Mouse (Mus musculus): Measurements from ENCODE around the gene Borcs7. TPM values are rescaled to one million over a fixed set of nuclear protein-coding genes. Genes with fewer than 3 reads are reported as not detected.

The Borcs7 gene
- polyA plus RNA-seq, 1 experiment, result 6.2 TPM

- no peaks in the 10 kb centered on the region for H3K4me1 ChIP-seq (ENCODE audit: control insufficient read depth, insufficient read depth, low read length)
- no peak overlapping the region for H3K27ac ChIP-seq (ENCODE audit: control insufficient read depth, insufficient read depth, low read depth, low read length, poor library complexity)
- H3K4me3 ChIP-seq (replicated peaks; ENCODE audit: control insufficient read depth, low read depth, low read length), result no peak overlapping the region
- no peak for TF ChIP-seq CTCF (IDR thresholded peaks at IDR 0.05; ENCODE audit: control insufficient read depth, insufficient read depth, low read length)
- no peak for TF ChIP-seq POLR2A (IDR thresholded peaks at IDR 0.05; ENCODE audit: borderline replicate concordance, control insufficient read depth, low read depth, low read length)
- WGBS, result 68% methylated on average over 6 of the region's 6 CpGs
These were observed 51.9 kb downstream of the Borcs7 start for GRCm38 (mm10) chr19:46741574-46741973.

- TF ChIP-seq POLR2A (IDR thresholded peaks at IDR 0.05; ENCODE audit: borderline replicate concordance, control insufficient read depth, low read depth, low read length), result no peak
- no peak for TF ChIP-seq CTCF (IDR thresholded peaks at IDR 0.05; ENCODE audit: control insufficient read depth, insufficient read depth, low read length)
- H3K4me1 ChIP-seq (ENCODE audit: control insufficient read depth, insufficient read depth, low read length), result peaks cover 3% of the 10 kb centered on the region
- no peak overlapping the region for H3K27ac ChIP-seq (ENCODE audit: control insufficient read depth, insufficient read depth, low read depth, low read length, poor library complexity)
- H3K4me3 ChIP-seq (replicated peaks; ENCODE audit: control insufficient read depth, low read depth, low read length), result no peak overlapping the region
- WGBS, result 80% methylated on average over 9 of the region's 9 CpGs
These were observed 55.0 kb downstream of the Borcs7 start for GRCm38 (mm10) chr19:46744681-46745080.

GRCm38 (mm10) chr19:46747799-46748198 lies 58.1 kb downstream of the Borcs7 start:
- H3K27ac ChIP-seq (ENCODE audit: control insufficient read depth, insufficient read depth, low read depth, low read length, poor library complexity), result no peak overlapping the region
- 45% methylated on average over 3 of the region's 3 CpGs for WGBS
- no peak for TF ChIP-seq POLR2A (IDR thresholded peaks at IDR 0.05; ENCODE audit: borderline replicate concordance, control insufficient read depth, low read depth, low read length)
- H3K4me3 ChIP-seq (replicated peaks; ENCODE audit: control insufficient read depth, low read depth, low read length), result no peak overlapping the region
- H3K4me1 ChIP-seq (ENCODE audit: control insufficient read depth, insufficient read depth, low read length), result peaks cover 3% of the 10 kb centered on the region

- Histone ChIP-seq H3K27ac (ENCODE audit: control insufficient read depth, insufficient read depth, low read depth, low read length, poor library complexity) (no peak overlapping the region), H3K4me3 (replicated peaks; ENCODE audit: control insufficient read depth, low read depth, low read length) (no peak overlapping the region), H3K4me1 (ENCODE audit: control insufficient read depth, insufficient read depth, low read length) (peaks cover 3% of the 10 kb centered on the region)
- WGBS, result 83% methylated on average over 5 of the region's 5 CpGs
- no peak for TF ChIP-seq POLR2A (IDR thresholded peaks at IDR 0.05; ENCODE audit: borderline replicate concordance, control insufficient read depth, low read depth, low read length)
- no peak for TF ChIP-seq CTCF (IDR thresholded peaks at IDR 0.05; ENCODE audit: control insufficient read depth, insufficient read depth, low read length)
These were observed 62.5 kb downstream of the Borcs7 start for GRCm38 (mm10) chr19:46752235-46752634.

Other genes starting within 250 kb of the Borcs7 start
- 13.9 and 25.9 TPM in 2 replicates for gene Trim8, start 188.2 kb upstream of the Borcs7 start, polyA plus RNA-seq (2011; ENCODE audit: insufficient read depth, insufficient read length, low replicate concordance, missing spikeins)
- gene Arl3, start 116.7 kb upstream of the Borcs7 start, polyA plus RNA-seq (2011; ENCODE audit: insufficient read depth, insufficient read length, low replicate concordance, missing spikeins), result 14.0 and 18.3 TPM in 2 replicates
- gene Sfxn2, start 116.5 kb upstream of the Borcs7 start, polyA plus RNA-seq (2011; ENCODE audit: insufficient read depth, insufficient read length, low replicate concordance, missing spikeins), result 4.3 and 9.4 TPM in 2 replicates
- gene Wbp1l, start 90.8 kb upstream of the Borcs7 start, polyA plus RNA-seq (2011; ENCODE audit: insufficient read depth, insufficient read length, low replicate concordance, missing spikeins), result 15.8 and 29.3 TPM in 2 replicates
- not detected in 2 replicates for gene Cyp17a1, start 16.7 kb upstream of the Borcs7 start, polyA plus RNA-seq (2011; ENCODE audit: insufficient read depth, insufficient read length, low replicate concordance, missing spikeins)
- gene As3mt, start 17.6 kb downstream of the Borcs7 start, polyA plus RNA-seq (2011; ENCODE audit: insufficient read depth, insufficient read length, low replicate concordance, missing spikeins), result 3.9 and 8.5 TPM in 2 replicates
- gene Cnnm2, start 71.7 kb downstream of the Borcs7 start, polyA plus RNA-seq (2011; ENCODE audit: insufficient read depth, insufficient read length, low replicate concordance, missing spikeins), result 5.7 and 10.5 TPM in 2 replicates